Mouse (Mus musculus) urinary bladder, postnatal 14 days (tissue): ENCODE measurements at regions not wholly inside any gene's neighbourhood (a gene's known extent, or its start where the extent isn't known, plus 50 kb on each side); places are given as distances from the start of the nearest gene placed in this dataset.
A peak's percentile ranks its signal among the peaks of the same experiment; 100 is the strongest.

Source experiments
- DNase-seq: peaks from one replicate; pipeline ENCODE4 v3.0.0; 2021; ENCODE audit warnings: low spot score

DNA sequence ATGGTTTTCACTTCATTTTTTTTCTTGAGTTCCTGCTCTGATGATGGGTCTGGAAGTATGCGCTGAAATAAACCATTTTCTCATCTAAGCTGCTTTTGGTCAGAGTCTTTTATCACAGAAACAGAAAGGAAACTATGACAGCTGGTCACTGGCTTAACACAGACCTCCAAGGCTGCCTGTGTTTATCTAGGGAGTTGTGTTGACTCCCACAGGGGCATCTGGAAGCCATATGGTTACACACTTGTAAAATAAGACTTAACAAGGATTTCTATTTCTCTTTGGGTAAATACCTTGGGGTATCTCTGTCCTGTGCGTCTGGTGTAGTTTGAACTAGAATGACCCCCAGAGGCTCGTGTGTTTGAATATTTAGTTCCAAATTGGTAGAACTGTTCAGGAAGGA is 315.5 kb upstream of the Kazn start:
- DNase-seq, result no peak

DNA sequence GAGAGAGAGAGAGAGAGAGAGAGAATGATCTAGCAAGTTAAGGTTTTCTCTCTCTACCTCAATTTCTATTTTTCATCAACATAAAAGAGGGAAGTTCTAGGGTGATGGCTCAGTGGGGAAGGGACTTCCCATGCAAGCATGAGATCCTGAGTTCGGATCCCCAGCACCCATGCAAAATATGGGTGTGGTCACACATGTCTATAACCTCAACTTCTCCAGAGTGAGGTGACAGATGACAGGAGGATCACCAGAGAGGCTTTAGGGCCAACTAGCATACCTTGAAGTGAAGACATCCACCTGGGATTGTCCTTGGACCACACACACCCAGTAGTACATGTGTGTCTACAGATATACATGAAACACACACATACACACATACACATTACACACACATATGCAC is 306.7 kb upstream of the Kazn start:
- no peak for DNase-seq

DNA sequence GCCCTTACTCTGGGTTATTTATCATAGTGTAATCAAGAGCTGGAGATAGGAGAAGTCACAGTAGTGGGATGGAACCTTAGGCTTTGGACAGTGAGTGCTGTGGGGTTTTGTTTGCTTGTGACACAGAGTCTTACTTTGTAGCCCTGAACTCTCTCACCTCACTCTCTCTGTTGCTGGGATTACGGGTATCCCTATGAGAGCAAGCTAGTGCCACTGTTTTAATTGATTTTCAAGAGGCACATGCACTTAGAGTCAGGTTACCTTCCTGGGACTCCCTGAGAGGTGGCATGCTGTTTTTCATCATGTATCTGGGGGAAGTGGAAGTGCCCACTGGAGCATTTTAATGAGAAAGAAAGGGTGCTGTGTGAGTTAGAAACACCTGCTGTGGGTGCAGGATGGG is 306.0 kb upstream of the Kazn start:
- no peak for DNase-seq

DNA sequence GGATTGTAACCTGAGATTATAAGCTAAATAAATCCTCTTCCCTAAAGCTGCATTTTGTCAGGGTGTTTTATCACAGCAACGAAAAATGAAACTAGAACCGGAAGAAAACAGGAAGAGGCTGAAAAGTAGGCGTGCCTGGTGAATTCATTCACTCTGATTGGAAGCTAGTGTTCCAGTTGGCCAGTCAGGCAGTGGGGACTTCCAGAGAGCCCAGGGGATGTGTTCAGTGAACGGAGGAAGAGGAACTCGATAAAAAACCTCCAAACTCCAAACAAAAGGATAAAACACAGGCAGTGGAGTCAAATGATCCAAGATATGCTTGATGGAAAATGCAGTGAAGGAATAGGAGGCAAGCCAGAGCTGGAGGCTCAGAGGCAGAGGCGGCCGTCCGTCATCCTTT is 305.5 kb upstream of the Kazn start:
- no peak for DNase-seq

DNA sequence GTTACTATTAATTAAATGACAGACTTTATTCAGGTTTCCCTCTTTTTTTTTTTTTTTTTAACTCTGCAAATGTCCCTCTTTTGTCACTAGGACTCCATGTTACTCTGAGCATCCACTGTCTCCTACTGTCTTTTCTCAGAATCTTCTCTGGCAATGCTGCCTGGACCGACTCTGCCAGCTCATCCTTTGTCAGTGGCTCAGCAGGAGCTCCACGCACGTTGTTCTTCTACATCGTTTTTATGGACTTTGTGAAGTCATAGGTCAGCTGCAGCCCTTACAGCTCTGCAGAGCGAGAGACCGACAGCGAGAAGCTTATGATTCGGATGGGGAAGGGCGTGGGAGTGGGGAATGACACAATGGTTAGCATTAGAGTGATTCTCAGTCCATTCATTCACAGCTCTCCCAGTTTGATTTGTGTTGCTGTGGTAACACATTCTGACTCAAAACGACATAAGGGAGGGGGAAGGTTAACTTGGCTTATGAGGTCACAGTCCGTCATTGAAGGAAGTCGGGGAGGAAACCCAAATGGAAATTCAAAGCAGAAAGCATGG is 300.1 kb upstream of the Kazn start:
- no peak for DNase-seq

DNA sequence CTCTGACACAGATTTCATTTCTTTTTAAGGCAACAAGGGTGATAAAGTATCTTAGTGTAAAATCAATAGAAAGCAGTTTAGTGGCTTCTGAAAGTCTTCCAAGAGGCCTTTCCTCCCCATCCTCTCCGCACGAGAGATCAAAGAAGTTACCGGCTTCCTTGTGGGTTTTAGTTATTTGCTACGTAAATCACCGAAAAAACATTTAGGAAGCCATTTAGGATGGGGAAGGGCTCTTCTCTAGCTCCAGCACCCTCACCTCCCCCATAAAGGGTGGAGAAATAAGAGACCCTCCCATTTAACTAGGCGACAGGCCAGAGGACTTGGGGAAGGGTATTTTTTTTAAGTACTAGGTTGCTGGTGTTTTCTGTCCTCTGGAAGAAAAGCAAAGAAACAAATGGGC is 287.9 kb upstream of the Kazn start:
- DNase-seq, result no peak

DNA sequence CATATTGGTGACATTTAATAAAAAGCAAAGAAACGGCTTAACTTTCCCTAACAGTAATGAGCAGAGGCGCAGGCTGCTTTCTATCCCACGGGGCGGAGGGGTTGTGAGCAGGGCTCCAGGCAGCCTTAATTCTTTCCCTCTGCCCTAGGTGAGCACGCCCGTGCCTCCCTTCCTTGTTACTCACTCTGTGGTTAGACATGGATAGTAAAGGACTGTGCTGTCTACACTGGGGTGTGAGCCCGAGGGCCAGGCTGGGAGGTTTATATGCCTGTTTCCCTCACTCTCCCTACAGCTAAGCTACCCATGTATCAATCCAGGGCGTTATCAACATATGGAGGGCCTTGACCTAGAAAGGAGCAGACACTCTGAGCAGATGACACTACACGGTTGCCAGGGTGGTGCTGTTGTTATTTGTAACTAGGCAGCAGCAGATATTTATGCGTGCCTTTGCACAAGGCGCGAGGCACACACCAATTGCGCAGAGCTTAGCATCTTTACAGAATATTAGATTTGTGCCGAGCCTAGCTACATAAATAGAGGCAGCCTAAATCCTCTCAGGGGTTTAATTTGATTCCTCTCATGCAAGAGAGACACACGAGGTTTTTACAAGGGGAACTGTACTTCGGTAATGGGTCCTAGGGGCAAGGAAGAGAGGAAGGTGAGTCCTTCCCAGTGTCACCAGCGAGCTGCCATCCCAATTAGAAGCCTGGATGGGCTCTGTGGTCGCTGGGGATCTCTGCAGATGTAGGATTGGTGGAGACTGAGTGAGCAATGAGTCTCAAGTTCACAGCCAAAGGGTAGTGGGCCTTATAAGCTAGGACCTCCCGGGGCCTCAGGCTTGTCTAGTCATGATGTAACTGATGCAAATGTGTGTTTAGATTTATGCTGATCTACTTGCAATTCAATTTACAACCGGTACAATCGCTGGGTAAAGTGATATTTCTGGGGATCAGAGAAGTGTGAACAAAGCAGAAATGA is 278.6 kb upstream of the Kazn start:
- DNase-seq, result no peak

DNA sequence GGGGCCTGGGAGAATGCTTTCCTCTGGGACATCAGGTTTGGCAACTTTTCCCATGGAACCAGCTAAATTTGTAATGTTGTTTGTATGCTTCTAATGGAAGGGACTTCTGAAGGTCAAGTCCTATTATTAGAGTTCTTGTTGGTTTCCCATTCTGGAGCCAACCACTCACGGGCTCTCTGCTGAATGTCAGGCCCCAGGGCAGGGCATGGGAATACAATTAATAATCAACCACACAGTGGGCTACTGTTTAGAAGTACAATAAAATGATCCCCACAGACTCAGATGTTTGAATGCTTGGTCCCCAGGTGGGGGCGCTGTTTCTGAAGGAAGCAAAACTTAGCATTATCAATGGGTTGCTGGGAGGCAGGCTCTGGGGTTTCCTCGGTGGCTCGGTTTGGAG is 275.6 kb upstream of the Kazn start:
- DNase-seq, result no peak

DNA sequence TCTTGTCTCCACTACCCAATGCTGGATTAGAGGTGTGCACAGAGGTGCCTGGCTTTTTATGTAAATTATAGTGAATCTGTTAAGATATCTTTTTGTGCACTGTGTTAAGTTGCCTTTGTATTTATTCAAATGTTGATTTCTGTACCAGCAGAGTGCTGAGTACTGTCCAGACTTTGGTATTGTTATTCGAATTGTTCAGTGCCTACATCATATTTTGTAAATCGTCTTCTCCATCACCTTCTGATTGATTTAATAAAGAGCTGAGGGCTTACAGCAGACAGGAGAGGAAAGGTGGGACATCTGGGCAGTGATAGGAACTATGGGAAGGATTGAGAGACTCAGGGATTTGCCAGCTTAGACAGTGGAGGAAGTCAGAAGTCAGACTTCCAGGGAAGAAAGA is 270.2 kb upstream of the Kazn start:
- no peak for DNase-seq

DNA sequence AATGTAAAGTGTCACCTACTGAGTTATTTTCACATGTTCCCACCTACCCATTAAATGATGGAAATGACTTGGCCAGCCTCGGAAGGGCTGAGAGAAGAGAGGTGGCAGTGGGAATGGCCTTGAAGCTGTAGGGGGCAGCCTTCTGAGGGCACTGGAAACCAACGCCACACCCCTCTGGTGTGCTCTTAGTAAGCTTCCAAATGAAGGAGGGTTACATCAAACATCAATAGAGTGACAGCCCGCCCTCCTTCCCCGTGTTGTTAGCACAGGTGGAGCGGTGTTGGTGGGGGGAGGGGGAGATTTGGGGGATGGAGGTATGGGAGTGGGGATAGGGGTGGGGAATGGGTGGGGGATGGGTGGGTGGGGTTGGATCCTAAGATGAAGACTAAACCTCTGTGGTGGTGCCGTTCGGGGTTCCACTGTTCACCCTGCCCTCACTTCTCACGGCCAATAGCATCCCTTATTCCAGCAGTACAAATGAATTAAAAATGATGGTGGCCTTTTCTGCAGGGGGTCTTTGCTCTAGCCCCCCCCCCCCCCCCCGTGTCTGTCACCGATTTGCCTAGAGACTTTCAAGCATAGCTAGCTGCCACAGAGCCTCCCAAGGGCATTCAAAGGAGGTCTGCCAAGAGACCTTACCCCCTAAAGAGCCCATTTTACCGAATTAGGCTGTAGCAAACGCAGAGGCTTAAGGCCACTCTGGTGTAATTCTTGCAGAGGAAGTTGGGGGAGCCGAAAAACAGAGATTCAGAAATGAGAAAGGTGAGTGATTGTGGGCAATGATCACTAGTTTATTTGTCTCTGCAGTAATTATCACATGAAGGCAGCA is 267.4 kb upstream of the Kazn start:
- no peak for DNase-seq

DNA sequence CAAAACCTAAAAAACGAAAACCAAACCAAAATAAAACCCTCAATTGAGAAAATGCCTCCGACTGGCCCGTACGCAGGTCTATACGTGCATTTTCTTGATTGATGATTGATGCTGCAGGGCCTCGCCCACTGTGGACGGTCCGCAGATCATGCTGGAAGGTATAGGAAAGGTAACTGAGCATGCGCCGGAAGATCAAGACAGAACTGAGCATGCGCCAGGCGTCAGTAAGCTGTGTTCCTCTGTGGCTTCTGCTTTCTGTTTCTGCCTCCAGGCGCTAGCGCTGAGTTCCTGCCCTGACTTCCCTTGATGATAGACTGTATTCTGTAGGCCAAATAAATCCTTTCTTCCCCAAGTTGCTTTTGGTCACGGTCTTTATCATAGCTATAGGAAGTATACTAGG is 264.6 kb upstream of the Kazn start:
- no peak for DNase-seq

DNA sequence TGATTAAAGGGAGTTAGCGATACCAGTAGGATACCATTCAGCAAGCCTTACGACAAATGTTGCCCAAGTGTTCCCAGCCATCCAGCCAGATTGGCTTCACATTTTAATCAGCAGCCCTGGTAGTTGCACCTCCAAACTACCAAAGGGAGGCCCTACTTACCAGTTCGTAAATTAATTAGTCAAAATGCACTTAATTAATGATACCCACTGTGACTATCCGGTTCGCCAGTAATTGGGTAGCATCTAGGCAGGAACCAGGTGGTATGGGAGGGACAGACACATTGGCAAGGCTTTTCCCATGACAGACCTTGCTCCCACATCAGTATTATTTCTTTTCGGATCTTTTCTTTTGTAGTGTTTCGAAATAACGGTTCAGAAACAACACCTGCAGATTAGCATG is 262.0 kb upstream of the Kazn start:
- no peak for DNase-seq

DNA sequence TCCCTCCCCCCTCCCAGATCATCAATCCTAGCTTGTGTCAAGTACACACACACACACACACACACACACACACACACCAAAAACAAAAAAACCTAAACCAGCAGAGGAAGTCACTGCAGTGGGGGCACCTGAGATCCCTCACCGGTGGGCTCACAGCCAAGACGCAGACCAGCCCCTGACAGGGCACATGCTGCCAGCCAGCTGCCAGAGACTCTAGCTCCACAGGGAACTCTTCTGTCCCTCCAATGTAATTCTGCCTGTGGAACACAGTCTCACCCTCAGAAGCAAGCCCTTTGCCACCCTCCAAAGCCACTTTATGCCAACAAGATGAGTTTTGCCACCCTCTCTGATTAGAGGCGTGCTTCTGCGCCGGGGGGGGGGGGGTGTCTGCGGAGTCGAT is 261.3 kb upstream of the Kazn start:
- DNase-seq, result no peak

DNA sequence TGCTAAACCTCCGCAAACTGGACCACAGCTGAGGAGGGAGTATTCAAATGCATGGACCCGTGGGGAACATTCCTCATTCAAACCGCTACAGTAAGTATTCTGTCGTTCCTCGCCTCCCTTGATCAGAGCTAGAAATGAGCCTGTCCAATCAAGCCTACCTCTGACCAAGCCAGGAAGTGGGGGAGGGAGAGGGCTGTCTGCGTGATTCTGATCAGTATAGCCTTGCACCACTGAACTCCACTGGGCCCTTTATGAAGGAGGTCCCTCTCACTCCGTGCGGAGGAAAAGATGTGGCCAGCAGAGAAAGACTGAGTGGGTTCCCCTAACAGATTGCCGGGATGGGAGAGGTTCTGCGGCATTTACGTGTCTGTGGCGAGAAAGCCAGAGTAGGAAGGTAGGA is 257.4 kb upstream of the Kazn start:
- DNase-seq, result no peak

DNA sequence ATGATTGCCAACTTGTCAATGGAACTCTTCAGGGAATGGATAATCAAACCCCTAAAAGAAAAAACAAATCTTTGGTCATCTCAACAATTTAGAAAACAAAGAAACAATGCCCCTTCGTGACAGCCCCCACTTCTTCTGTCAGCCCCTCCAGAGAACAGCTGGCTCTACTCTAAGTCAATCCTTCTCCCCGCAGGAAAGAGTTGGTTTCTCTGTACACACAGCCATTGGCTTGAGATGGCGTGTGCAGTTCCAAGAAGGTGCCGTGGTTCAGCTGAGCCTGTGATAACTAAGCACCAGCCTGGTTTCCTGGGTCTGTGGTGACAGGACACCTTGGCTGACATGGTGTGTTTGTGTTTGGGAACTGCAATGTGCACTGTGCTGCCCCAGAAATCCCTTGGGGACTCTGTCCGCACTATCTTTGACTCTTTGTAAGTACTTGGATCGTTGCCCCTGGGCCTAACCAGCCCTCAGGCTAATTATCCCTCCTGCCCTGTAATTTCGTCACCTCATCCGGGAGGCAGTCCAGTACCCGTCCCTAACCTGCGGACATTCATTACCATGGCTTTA is 253.8 kb upstream of the Kazn start:
- DNase-seq, result no peak

DNA sequence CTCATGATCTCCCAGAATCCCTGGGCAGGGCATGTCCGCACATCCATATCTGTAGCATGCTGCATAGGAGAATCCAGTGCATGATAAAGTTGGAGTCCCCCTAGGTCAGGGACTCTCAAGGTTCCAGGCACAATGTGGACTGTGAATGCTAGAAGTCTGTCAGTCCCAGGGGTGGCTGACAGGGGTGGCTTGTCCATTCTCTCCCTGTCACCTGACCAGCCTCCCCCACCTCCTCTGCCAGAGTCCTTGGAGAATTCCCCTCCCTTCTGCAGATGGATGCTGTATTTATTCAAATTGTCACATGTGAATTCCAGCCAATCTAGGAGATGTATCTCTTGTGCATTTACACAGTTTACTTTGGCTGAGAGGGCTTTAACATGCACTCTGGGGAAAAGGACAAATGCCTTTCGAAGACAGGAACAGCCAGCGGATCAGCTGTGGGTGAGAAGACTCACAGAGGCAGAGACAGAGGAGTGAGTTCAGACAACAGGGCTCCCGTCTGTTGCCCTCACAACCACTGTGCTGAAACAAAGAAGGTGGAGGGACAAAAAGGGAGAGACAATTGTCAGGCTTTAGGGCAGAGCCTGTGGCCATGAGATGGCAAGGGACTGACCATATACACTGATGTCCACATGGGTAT is 246.7 kb upstream of the Kazn start:
- DNase-seq, result no peak

DNA sequence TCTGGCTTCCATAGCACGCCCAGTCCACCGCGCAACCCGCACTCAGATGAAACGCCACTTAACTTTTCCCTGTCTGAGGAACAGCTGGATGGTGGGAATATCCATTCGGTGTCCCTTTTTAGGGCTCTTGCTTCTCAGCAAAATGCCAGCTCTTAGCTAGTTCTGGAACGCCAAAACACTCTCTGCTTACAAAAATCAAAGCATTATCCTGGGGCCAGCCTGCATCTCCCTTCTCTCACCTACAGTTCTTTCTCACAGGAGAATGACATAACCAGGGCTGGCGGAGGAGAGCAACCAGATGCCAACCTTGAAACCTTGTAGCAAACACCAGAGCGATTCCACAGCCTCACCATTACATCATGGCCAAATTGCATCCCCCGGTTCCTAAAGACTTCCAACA is 236.4 kb upstream of the Kazn start:
- DNase-seq, result no peak

DNA sequence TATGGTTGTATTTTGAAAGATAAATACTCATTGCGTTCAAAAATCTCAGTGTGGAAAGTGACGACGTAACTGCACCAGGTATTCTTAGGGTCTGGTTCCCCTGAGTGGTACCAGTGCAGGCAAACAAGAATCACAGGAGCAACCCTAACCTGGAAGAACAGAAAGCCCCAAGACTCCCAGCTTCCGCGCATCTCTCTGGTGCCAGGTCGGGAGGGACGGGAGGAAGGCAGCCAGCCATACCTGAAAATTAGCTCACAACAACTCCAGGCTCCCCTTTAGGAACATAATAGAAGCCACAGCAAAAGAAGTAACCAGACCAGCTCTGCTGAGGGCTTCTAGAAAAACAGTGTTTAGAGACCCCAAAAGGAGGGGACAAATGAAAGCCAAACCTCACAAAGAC is 235.4 kb upstream of the Kazn start:
- DNase-seq, result no peak

DNA sequence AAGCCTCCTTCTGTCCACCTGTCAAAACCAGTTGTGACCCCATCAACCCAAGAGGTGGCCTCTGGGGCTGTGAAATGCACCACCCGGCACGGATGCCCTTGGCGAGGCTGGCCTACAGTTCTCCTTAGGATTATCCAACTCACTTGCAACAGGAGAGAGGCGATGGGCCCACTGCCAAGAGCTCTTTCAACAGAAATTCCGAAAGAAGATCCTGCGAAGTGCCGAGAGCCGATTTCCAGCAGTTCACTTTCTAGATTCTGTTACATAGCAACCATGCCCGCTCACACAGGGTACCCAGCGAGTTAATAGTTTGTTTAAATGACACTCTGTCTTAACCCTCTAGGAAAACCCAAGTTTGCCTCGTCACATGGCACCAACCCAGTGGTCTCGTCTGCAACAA is 234.8 kb upstream of the Kazn start:
- peak; percentile 49 for DNase-seq

DNA sequence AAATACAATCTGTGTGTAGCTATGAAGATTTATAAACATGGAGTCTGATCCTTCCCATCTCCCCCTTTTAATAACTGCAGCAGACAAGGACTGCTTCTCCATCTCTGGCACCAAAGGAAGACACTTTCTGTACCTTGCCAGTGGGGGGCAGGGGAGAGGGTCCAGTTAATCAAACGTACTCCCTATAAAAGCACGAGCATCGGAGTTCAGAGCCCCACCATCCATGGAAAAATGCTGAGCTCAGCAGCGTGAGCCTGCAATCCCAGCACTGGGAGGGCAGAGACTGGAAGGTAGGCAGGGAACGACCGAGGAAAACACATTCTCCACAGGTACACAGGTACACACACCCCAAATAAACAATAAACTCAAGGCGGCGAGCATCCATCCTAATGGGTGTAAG is 234.1 kb upstream of the Kazn start:
- DNase-seq, result no peak

DNA sequence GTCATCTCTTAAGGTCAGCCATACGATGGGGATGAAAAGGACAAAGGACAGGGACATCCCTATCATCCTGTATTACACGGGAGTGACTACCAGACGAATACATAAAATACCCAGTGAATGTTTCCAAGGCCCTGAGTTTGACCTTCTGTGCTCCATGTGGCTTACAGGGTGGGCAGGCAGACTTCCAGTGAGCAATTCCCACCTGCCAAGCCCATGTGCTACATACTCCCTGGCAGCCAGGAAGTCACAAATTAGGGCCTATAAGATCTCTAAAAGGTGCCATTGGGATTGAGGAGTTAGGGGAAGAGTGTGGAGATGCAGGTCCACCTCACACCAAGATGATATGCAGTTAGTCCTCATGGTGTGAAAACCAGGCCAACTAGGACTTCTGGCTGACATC is 233.1 kb upstream of the Kazn start:
- DNase-seq, result no peak

DNA sequence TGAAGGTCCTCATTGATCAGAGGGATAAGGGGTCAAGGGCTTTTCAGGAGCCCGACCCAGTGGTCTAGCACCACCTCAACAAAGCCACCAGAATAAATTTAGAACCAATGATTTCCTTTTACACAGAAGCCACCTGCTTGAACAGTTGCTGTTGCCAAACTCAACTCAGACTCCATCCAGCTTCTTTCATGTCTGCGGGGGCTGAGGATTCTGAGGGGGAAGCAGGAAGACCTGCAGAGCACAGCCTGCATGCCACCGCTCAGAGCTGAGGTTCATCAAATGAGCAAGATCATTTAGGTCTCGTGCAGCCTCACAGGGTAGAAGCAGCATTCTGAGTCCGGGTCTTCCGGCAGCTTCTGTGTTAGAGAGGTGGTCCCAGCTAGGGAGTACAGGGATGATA is 231.6 kb upstream of the Kazn start:
- DNase-seq, result no peak
